Mouse (Mus musculus) skeletal muscle tissue, adult 2 months (tissue): ENCODE results near the gene Prm1.
A peak's percentile ranks its signal among the peaks of the same experiment; 100 is the strongest.

Experiments used
- DNase-seq: peaks from one replicate; pipeline ENCODE4 v3.0.0-alpha.2; 2012; ENCODE audit warnings: low read depth, low spot score

Gene Prm1

DNA sequence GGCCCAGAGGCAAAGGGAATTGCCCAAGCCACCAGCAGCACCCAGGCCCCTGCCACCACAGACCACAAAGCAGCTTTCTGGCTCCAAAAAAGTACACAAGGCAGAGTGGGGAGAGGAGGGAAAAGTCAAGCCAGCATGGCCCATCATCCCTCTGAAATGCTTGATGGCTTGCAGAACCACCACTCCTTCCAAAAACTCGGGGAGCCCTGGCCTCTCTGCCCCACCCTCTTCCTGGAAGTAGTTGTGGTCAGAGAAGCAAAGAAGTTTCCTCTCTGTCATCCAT lies 22.5 kb downstream of the Prm1 start:
- no peak for DNase-seq

DNA sequence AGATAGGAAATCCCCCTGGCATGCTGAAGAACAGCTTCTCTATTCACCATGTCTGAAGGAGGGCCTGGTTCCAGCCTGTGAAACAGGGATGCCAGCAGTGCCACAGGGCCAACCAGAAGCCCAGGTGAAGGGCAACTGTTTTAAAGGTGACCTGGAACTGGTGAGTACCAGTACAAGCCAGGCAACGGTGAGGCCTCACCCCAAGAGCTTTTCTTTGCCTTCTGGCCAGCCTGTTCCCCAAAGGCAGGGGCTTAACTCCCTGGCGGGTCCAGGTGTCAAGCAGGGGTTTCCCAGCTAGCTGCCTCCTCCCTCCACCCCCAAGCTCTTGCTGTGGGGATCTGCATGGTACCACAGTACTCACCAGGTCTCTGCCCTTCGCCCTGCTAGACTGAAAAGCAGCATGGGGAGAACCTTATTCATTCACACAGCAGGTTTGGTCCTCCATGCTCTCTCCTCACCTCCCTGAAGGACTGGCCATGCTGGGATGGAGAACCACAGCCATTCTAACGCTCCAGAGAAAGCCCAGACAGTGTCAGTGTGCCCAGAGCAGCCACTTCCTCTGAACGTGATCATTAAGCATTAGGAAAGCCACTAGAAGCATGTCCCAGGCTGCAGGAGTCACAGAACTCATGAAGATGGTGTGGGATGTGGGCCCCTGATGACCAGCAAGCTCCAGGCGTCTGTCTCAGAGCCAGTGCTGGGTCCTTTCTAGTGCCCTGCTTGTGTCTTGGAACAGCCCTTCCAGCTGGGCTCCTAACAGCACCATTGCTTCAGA lies 23.1 kb downstream of the Prm1 start:
- no peak for DNase-seq

DNA sequence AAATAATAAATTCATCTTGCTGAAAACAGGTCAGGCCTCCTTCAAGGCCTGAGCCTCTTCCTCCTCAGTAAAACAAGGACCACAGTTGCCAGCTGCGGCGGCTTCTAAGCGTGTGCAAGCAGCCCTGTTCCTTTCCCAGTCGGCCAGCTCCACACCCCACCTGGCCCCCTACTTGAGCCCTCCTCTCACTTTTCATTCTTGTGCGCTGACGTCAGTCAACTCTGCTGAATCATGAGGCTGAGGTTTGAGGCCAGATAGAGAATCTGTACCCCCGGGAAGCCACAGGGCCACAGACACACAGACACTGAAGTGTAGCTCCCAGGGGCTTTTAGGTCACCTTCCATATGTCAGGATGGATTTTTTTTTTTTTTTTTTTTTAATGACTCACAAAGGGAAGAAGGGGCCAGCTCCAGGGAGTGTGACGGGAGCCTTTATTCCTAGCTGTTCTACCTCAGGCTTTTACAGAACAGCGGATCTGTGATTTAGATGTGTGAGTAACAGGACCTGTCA lies 23.7 kb downstream of the Prm1 start:
- no peak for DNase-seq

DNA sequence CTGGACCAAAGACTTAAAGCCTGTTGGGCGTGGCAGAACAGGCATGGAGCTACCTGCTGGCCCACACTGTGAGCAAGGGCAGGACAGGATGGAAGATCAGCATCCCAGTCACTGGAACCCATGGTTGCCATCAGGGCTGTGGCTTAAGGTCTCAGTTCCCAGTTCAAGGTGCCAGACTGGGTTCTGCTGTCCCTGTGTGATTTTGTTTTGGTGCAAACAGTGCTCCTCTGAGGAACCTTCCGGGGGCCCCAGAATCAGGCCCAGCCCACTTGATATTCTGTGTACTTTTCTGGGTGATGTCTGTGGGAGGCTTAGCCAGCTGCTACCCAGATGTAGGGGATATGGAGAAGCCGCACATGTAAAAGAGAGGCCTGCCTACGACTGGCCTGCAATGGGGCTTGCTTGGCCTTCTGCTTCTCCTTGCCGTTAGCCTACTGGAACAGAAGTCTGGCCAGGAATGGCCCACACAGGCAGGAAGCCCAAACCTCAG lies 25.0 kb downstream of the Prm1 start:
- DNase-seq, result no peak

- no peak for DNase-seq
These were observed 28.0 kb downstream of the Prm1 start for GRCm38 (mm10) chr16:10777579-10778160.

DNA sequence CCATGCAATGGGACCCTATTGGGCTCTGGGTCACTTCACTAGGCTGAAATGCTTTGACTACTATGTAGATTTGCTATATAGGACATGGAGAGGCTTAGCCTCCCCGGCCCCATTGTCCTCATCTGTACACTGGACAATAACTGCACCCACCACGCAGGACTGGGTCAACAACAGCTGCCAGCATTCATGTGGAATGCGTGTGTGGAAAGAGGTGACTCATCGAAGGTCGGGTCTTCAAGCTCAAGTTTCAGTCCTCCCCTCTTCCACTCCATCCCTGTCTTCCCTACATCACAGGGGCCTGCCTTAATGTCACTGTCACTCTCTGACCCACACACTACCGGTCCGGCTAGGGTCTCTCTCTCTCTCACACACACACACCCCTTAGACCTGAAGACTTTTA lies 29.3 kb downstream of the Prm1 start:
- DNase-seq, result no peak

GRCm38 (mm10) chr16:10774726-10775125 lies 30.9 kb downstream of the Prm1 start:
- no peak for DNase-seq

GRCm38 (mm10) chr16:10773543-10773942 lies 32.1 kb downstream of the Prm1 start:
- no peak for DNase-seq

- no peak for DNase-seq
These were observed 33.7 kb downstream of the Prm1 start for GRCm38 (mm10) chr16:10771769-10772510.

- DNase-seq, result no peak
These were observed 34.9 kb downstream of the Prm1 start for GRCm38 (mm10) chr16:10770531-10771325.

- DNase-seq, result no peak
These were observed 36.0 kb downstream of the Prm1 start for GRCm38 (mm10) chr16:10769661-10770060.

DNA sequence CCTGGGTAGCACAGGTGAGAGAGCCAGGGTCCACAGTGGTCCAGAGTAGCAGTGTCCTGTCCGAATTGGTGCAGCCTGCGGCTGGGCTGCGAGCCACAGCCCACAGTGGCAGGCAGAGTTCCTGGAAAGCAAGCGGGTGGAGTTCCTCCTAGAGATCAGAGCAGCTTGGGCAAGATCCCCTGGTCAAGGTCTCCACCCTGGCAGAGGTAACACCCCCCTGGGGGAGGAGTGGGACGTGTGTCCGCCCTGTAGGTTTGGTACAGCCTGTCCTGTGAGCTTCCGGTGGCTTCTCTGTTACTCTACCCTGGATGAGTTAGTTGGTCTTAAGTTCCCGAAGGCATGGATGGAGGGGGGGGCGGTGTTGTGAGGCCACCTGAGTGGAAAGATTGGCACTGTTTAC lies 36.8 kb downstream of the Prm1 start:
- DNase-seq, result no peak

- DNase-seq, result peak; percentile 53
These were observed 38.5 kb downstream of the Prm1 start for GRCm38 (mm10) chr16:10767158-10767557.

- DNase-seq, result no peak
These were observed 41.3 kb downstream of the Prm1 start for GRCm38 (mm10) chr16:10764323-10764722.

- no peak for DNase-seq
These were observed 41.9 kb downstream of the Prm1 start for GRCm38 (mm10) chr16:10763540-10764264.

GRCm38 (mm10) chr16:10762569-10763180 lies 43.0 kb downstream of the Prm1 start:
- DNase-seq, result no peak

GRCm38 (mm10) chr16:10761182-10761581 lies 44.5 kb downstream of the Prm1 start:
- DNase-seq, result peak; percentile 47

DNA sequence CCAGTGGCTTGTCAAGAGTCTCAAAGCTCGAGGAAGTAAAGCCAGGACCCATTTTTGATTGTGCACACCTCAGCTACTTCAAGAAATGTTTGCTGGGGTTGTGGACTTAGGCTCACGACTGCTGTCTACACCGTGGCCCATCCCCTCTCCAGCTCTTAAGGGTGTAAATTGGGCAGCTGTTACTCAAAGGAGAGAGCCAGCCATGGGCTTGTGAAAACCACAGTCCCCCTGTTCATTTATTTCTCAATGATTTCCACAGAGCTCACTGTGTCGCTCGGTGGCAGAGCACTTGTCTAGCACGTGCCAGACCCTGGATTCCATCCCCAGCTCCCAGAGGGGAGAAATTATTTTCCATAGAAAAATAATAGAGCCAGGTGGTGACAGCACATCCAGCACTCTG lies 49.5 kb downstream of the Prm1 start:
- no peak for DNase-seq

DNA sequence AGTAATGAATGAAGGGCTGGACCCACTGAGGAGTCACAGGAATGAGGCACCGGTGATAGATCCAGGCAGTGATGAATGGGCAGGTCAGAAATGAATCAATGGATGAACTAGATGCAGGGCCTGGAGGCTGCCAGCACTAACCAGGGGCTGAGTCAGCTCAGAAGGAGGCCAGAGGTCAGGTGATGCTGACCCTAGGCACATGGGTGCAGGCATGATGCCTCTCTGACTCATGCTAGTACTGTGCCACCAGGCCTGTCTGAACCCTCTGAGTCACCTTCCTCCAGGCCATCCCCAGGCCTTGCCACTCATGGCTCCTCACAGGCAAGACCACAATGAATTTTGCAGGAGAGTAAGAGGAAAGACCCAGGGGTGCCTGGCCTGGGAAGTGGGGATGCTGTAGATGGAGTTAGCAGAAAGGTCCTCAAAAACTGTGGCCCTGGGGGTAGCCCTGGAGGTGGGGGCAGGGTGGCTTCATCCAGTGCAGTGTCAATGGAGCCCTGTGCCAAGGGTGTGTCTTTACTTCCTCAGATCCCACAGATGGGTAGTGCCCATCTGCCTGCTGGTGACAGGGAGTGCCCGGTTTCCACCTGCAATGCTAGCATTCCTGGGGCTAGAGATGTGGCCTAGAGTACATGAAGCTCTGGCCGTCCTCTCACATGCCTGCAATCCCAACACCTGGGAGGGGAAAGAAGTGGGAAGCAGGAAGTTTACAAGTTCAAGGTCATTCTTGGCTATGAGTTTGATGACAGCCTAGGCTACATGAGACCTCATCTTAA lies 50.9 kb downstream of the Prm1 start:
- no peak for DNase-seq

DNA sequence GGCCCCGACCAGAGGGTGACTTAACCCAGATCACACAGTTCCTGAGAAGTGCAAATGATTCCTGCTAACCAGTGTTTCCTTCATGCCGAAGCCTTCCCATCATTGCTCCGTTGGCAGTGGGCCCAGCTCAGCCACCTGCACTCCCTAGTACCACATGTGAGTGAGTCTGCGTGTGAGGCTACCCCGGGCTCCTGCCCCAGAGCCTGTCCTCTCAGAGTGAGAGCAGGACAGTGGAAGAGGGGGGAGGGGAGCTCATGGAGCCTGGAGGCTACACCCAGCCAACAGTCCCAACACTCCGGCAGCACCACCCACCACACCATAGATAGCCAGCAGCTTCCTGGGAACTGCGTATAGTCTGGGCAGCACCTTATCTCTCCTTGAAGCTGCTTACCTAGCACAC lies 55.8 kb downstream of the Prm1 start:
- no peak for DNase-seq
